Mouse (Mus musculus): ENCODE data around the gene Hsd17b3. TPM values are rescaled to one million over a fixed set of nuclear protein-coding genes. Genes with fewer than 3 reads are reported as not detected.

The Hsd17b3 gene
- total and polyA plus RNA-seq, 2 experiments from 2014 or later, result not detected

DNA sequence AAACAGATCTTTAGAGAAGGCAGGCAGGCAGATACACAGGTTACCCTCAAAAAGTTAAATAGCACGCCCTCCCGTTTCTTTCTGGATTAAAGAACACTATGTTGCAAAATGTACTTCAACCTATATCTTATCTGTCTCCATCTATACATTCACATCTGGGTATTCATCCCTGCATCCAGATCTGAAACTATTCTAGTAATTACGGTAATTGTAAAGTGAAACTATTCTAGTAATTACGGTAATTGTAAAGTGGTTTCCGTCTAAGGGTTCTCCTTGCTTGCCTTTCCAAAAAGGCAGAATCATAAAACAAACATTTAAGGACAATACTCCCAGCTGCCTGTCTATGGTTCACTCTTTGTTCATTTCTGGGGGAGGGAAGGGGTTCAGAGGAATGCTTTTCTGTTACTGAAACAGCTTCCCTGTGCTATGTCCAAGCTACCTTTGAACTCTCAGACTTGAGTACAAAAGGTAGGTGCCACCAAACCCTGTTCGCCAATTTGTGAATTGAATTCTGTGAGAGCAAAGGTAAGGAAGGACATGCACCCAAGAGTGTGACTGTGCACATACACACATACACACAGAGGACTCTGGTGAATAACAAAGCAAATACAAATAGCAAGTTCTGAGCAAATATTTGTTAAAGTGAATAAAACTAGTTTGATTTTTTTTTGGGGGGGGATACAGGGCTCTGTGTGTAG is 34.6 kb upstream of the Hsd17b3 start:
- Histone ChIP-seq H3K9ac (replicated peaks; ENCODE audit: low read depth, low read length) (no peak overlapping the region), H3K4me3 (ENCODE audit: low read depth, low read length) (no peak overlapping the region), H3K36me3 (replicated peaks; ENCODE audit: control insufficient read depth, insufficient read depth, low read length) (no peaks in the 10 kb centered on the region; the same call in 1 of the 2 replicates), H3K9me3 (replicated peaks; ENCODE audit: control insufficient read depth, low read length) (no peaks in the 10 kb centered on the region), H3K27ac (ENCODE audit: low read depth) (no peak overlapping the region), H3K4me1 (ENCODE audit: control insufficient read depth, insufficient read depth) (peaks cover 3% of the 10 kb centered on the region; the same call in 1 of the 2 replicates), H3K4me2 (ENCODE audit: low read depth, low read length) (no peak overlapping the region), H3K27me3 (ENCODE audit: control insufficient read depth, insufficient read depth, low read length) (no peaks in the 10 kb centered on the region)
- DNase-seq (ENCODE audit: low spot score) (no peak), ATAC-seq (ENCODE audit: insufficient read depth, low read depth) (no peak)
- no peak for TF ChIP-seq CTCF (IDR thresholded peaks at IDR 0.05; ENCODE audit: low read depth)
- no peak for TF ChIP-seq EP300 (IDR thresholded peaks at IDR 0.05; ENCODE audit: low read depth)
- WGBS, result 36% methylated on average over 6 of the region's 6 CpGs

DNA sequence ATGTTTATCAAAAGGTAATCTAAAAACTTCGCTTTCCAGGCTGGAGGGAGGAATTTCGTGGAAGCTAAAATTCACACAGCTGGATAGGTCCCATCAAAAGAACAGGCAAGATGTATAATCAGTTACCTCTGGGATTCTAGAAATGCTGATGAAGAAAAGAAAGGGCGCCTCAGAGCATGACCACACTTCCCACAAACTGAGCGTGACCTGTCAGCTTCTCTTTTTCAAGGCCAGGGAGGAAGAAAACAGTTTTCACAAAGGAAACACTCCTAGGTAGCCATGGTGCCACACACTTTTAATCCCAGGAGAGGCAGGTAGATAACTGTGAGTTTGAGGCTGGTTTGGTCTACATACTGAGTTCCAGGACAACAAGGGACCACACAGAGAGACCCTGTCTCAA is 31.7 kb upstream of the Hsd17b3 start:
- H3K27me3 ChIP-seq (ENCODE audit: control insufficient read depth, insufficient read depth, low read length), result no peaks in the 10 kb centered on the region
- H3K4me3 ChIP-seq (ENCODE audit: low read depth, low read length), result no peak overlapping the region
- TF ChIP-seq EP300 (IDR thresholded peaks at IDR 0.05; ENCODE audit: low read depth) (no peak), CTCF (IDR thresholded peaks at IDR 0.05; ENCODE audit: low read depth) (no peak)
- H3K4me1 ChIP-seq (ENCODE audit: control insufficient read depth, insufficient read depth), result no peaks in the 10 kb centered on the region
- WGBS, result 72% methylated on average over 4 of the region's 4 CpGs
- no peak for ATAC-seq (ENCODE audit: insufficient read depth, low read depth)
- no peaks in the 10 kb centered on the region for H3K9me3 ChIP-seq (replicated peaks; ENCODE audit: control insufficient read depth, low read length)
- no peak overlapping the region for H3K9ac ChIP-seq (replicated peaks; ENCODE audit: low read depth, low read length)
- no peak for DNase-seq (ENCODE audit: low spot score)
- H3K4me2 ChIP-seq (ENCODE audit: low read depth, low read length), result no peak overlapping the region
- no peak overlapping the region for H3K27ac ChIP-seq (ENCODE audit: low read depth)
- peaks cover 7% of the 10 kb centered on the region; the same call in 1 of the 2 replicates for H3K36me3 ChIP-seq (replicated peaks; ENCODE audit: control insufficient read depth, insufficient read depth, low read length)

DNA sequence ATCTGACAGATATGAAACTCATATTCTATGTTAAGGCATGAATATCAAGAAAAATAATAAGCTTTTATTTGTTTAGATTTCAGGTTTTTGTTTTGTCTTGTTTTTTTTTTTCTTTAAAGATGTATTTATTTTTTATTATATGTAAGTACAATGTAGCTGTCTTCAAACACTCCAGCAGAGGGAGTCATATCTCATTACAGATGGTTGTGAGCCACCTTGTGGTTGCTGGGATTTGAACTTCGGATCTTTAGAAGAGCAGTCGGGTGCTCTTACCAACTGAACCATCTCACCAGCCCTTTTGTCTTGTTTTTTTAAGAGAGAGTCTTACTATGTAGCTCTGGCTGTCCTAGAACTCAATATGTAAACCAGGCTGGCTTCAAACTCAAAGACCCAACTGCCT is 28.4 kb upstream of the Hsd17b3 start:
- DNase-seq (ENCODE audit: low spot score) (no peak), ATAC-seq (ENCODE audit: insufficient read depth, low read depth) (no peak)
- Histone ChIP-seq H3K27ac (ENCODE audit: low read depth) (no peak overlapping the region), H3K4me3 (ENCODE audit: low read depth, low read length) (no peak overlapping the region), H3K9ac (replicated peaks; ENCODE audit: low read depth, low read length) (no peak overlapping the region), H3K4me2 (ENCODE audit: low read depth, low read length) (no peak overlapping the region), H3K27me3 (ENCODE audit: control insufficient read depth, insufficient read depth, low read length) (no peaks in the 10 kb centered on the region), H3K9me3 (replicated peaks; ENCODE audit: control insufficient read depth, low read length) (no peaks in the 10 kb centered on the region), H3K36me3 (replicated peaks; ENCODE audit: control insufficient read depth, insufficient read depth, low read length) (peaks cover 7% of the 10 kb centered on the region; the same call in 1 of the 2 replicates), H3K4me1 (ENCODE audit: control insufficient read depth, insufficient read depth) (no peaks in the 10 kb centered on the region)
- TF ChIP-seq CTCF (IDR thresholded peaks at IDR 0.05; ENCODE audit: low read depth) (peak; percentile 17; the same call in 1 of the 2 replicates), EP300 (IDR thresholded peaks at IDR 0.05; ENCODE audit: low read depth) (no peak)
- 51% methylated on average over 2 of the region's 2 CpGs for WGBS

DNA sequence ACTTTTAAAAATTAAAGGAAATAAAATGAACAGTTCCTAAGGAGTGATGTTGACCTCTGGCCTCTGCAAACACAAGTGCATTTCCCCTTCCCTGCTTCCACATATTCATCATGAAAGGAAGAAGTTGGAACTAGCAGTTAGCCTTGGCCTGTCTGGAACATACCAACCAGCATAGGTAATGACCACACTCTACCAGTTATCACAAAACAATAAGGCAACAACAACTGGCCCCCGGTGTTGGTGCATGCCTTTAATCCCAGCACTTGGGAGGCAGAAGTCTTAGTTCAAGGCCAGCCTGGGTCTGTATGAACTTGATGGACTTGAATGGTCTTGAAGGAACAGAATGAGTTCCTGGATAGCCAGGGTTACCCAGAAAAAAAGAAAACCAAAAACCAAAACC is 21.4 kb upstream of the Hsd17b3 start:
- Histone ChIP-seq H3K9ac (replicated peaks; ENCODE audit: low read depth, low read length) (no peak overlapping the region), H3K4me2 (ENCODE audit: low read depth, low read length) (no peak overlapping the region), H3K27ac (ENCODE audit: low read depth) (no peak overlapping the region), H3K36me3 (replicated peaks; ENCODE audit: control insufficient read depth, insufficient read depth, low read length) (peaks cover 6% of the 10 kb centered on the region; the same call in 1 of the 2 replicates), H3K9me3 (replicated peaks; ENCODE audit: control insufficient read depth, low read length) (no peaks in the 10 kb centered on the region), H3K27me3 (ENCODE audit: control insufficient read depth, insufficient read depth, low read length) (no peaks in the 10 kb centered on the region), H3K4me3 (ENCODE audit: low read depth, low read length) (no peak overlapping the region), H3K4me1 (ENCODE audit: control insufficient read depth, insufficient read depth) (no peaks in the 10 kb centered on the region)
- no peak for DNase-seq (ENCODE audit: low spot score)
- 70% methylated on average over 1 of the region's 1 CpGs for WGBS
- no peak for ATAC-seq (ENCODE audit: insufficient read depth, low read depth)
- TF ChIP-seq EP300 (IDR thresholded peaks at IDR 0.05; ENCODE audit: low read depth) (no peak), CTCF (IDR thresholded peaks at IDR 0.05; ENCODE audit: low read depth) (no peak)

DNA sequence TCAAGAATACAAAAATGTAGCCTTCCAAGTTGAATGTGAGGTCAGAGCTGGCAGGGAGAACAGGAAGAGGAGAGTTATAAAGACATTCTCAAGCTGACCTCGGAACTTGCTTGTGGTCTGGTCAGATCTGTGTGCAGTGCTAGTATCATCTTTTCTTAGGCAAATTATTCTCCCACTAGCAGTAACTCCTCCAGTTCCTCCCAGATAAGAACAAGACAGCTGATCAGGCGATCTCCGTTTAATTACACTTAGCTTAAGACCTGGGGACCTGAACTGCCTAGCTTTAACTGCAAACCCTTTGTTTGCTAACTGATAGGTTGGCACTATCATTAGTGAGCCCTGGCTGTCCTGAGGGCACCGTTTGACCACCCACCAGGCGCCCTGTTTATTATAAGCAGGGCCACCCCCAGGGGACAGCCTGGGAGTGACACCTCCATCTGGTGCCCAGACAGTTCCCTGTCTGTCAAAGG is 19.4 kb upstream of the Hsd17b3 start:
- Histone ChIP-seq H3K4me3 (ENCODE audit: low read depth, low read length) (no peak overlapping the region), H3K4me2 (ENCODE audit: low read depth, low read length) (no peak overlapping the region), H3K9me3 (replicated peaks; ENCODE audit: control insufficient read depth, low read length) (no peaks in the 10 kb centered on the region), H3K27ac (ENCODE audit: low read depth) (no peak overlapping the region), H3K4me1 (ENCODE audit: control insufficient read depth, insufficient read depth) (no peaks in the 10 kb centered on the region), H3K27me3 (ENCODE audit: control insufficient read depth, insufficient read depth, low read length) (no peaks in the 10 kb centered on the region), H3K9ac (replicated peaks; ENCODE audit: low read depth, low read length) (no peak overlapping the region), H3K36me3 (replicated peaks; ENCODE audit: control insufficient read depth, insufficient read depth, low read length) (peaks cover 14% of the 10 kb centered on the region; the same call in 1 of the 2 replicates)
- WGBS, result 35% methylated on average over 5 of the region's 5 CpGs
- ATAC-seq (ENCODE audit: insufficient read depth, low read depth) (no peak), DNase-seq (ENCODE audit: low spot score) (no peak)
- TF ChIP-seq CTCF (IDR thresholded peaks at IDR 0.05; ENCODE audit: low read depth), result no peak
- TF ChIP-seq EP300 (IDR thresholded peaks at IDR 0.05; ENCODE audit: low read depth), result no peak
